Mouse (Mus musculus): ENCODE data around the gene Adamtsl4.

Adamtsl4 gene

GRCm38 (mm10) chr3:95630856-95631255 is 56.9 kb downstream of the Adamtsl4 start:
- DNase-seq, result no peak

- DNase-seq, result no peak
These were observed 58.0 kb downstream of the Adamtsl4 start for GRCm38 (mm10) chr3:95629755-95630154.

GRCm38 (mm10) chr3:95627763-95628162 is 60.0 kb downstream of the Adamtsl4 start:
- no peak for DNase-seq
